Mouse (Mus musculus) macrophage (primary cell): ENCODE results near the gene Olfr873. TPM values are rescaled to one million over a fixed set of nuclear protein-coding genes. Genes with fewer than 3 reads are reported as not detected.
"Not testable (repeated sequence)": the region's sequence is repeated elsewhere in the genome, so short reads cannot be mapped to it uniquely, and the experiment has no call there.

Source experiments
- H3K27ac ChIP-seq: fragments of 350-480 bp; formaldehyde crosslinking; 2 replicates; pipeline ENCODE4 v1.9.0; 2021
- H3K36me3 ChIP-seq: fragments of 350-480 bp; formaldehyde crosslinking; 2 replicates; pipeline ENCODE4 v1.9.0; 2021; ENCODE audit errors: inconsistent target
- H3K4me3 ChIP-seq: fragments of 350-480 bp; formaldehyde crosslinking; 2 replicates; pipeline ENCODE4 v1.9.0; 2021; ENCODE audit errors: inconsistent target
- H3K79me2 ChIP-seq: fragments of 350-480 bp; formaldehyde crosslinking; 2 replicates; pipeline ENCODE4 v1.9.0; 2021; ENCODE audit errors: inconsistent target
- WGBS: methylation state at CpG from one replicate; pipeline ENCODE4 v1.1.7; 2026; ENCODE audit warnings: inconsistent platforms; ENCODE audit not compliant: missing documents; 5-methylcytosine and 5-hydroxymethylcytosine counted together
- polyA plus RNA-seq: library from polyadenylated mRNA; stranded (reverse); fragments of 250-400 nt; gene quantifications from 3 replicates; pipeline ENCODE4 v1.2.4, GENCODE M21; 2018; ENCODE audit warnings: inconsistent platforms
- total RNA-seq, 78 experiments: library from RNA; depleted of rRNA; stranded (reverse); fragments of 250-400 nt; gene quantifications; 1 replicate in 9 of 78; 2 replicates in 24 of 78; 3 replicates in 43 of 78; 4 replicates in 2 of 78; pipeline ENCODE4 v1.2.4; 2018; ENCODE audit warnings: inconsistent platforms in 56 of 78

Olfr873 gene
- not detected for total RNA-seq (2018; cell fraction: chromatin; rRNA removed)
- not detected for total RNA-seq (2018; cell fraction: cytosol; rRNA removed)
- total RNA-seq (2018; cell fraction: nucleus; rRNA removed): not detected
- polyA plus RNA-seq: not detected in 3 replicates

- Histone ChIP-seq H3K79me2 (no peaks in the 10 kb centered on the region), H3K4me3 (no peak within 1 kb of the TSS), H3K27ac (no peak within 1 kb of the TSS), H3K36me3 (no peaks in the 10 kb centered on the region)
- WGBS: 94% methylated on average over 1 of the region's 1 CpGs
These were observed at the start of gene Olfr873 for GRCm38 (mm10) chr9:20298232-20298631. Olfr873 (plus strand) TSS chr9:20298532.

GRCm38 (mm10) chr9:20282051-20282450 lies 16.3 kb upstream of the Olfr873 start, which contains the start of gene Olfr39:
Olfr39 (plus strand) TSS chr9:20282351.
- Histone ChIP-seq H3K27ac (no peak within 1 kb of the TSS), H3K36me3 (no peaks in the 10 kb centered on the region), H3K79me2 (no peaks in the 10 kb centered on the region), H3K4me3 (no peak within 1 kb of the TSS)
- WGBS: 70% methylated on average over 1 of the region's 1 CpGs

- not testable (repeated sequence) for H3K27ac ChIP-seq, H3K4me3 ChIP-seq, H3K79me2 ChIP-seq, H3K36me3 ChIP-seq
- 76% methylated on average over 5 of the region's 5 CpGs for whole genome bisulfite sequencing
These were observed 2.8 kb upstream of the Olfr873 start for GRCm38 (mm10) chr9:20295562-20295961.

- Histone ChIP-seq H3K79me2 (no peaks in the 10 kb centered on the region), H3K4me3 (no peak within 1 kb of the TSS), H3K27ac (no peak within 1 kb of the TSS), H3K36me3 (no peaks in the 10 kb centered on the region)
These were observed 37.7 kb downstream of the Olfr873 start, which contains the start of gene Olfr18 for GRCm38 (mm10) chr9:20335994-20336393. Olfr18 (minus strand) TSS chr9:20336094.

GRCm38 (mm10) chr9:20348501-20348900 lies 50.2 kb downstream of the Olfr873 start:
- Histone ChIP-seq H3K4me3 (no peak overlapping the region), H3K27ac (no peak overlapping the region), H3K79me2 (no peaks in the 10 kb centered on the region), H3K36me3 (peaks cover 19% of the 10 kb centered on the region; the same call in 1 of the 2 replicates)
- 93% methylated on average over 4 of the region's 4 CpGs for WGBS

Other genes with a start within 250 kb of the Olfr873 start
- gene Olfr867, start 241.0 kb upstream of the Olfr873 start, polyA plus RNA-seq: not detected in 3 replicates
- not detected in 3 replicates for gene Olfr868, start 199.9 kb upstream of the Olfr873 start, polyA plus RNA-seq
- gene Olfr869, start 169.5 kb upstream of the Olfr873 start, polyA plus RNA-seq: not detected in 3 replicates
- gene Olfr870, start 124.5 kb upstream of the Olfr873 start, polyA plus RNA-seq: not detected in 3 replicates
- gene Olfr871, start 86.3 kb upstream of the Olfr873 start, polyA plus RNA-seq: not detected in 3 replicates
- gene Olfr872, start 61.4 kb upstream of the Olfr873 start, polyA plus RNA-seq: not detected in 3 replicates
- gene Olfr39, start 16.2 kb upstream of the Olfr873 start, polyA plus RNA-seq: not detected in 3 replicates
- gene Olfr18, start 37.6 kb downstream of the Olfr873 start, polyA plus RNA-seq: not detected in 3 replicates
- 3.2 to 8.7 TPM (median 8.1 TPM) in 3 replicates for gene Zfp560, start 86.6 kb downstream of the Olfr873 start, polyA plus RNA-seq
- gene Zfp26, start 161.6 kb downstream of the Olfr873 start, polyA plus RNA-seq: 3.2 to 5.8 TPM (median 5.8 TPM) in 3 replicates
- gene Zfp426, start 194.2 kb downstream of the Olfr873 start, polyA plus RNA-seq: 10.1 to 11.6 TPM (median 11.1 TPM) in 3 replicates
- 5.2 to 8.3 TPM (median 6.5 TPM) in 3 replicates for gene Zfp266, start 222.9 kb downstream of the Olfr873 start, polyA plus RNA-seq